In genomic region chr1:97625427-97625826, GRCm38 (mm10) we compare ENCODE assay signal across 30 mouse cellular contexts. TPM values are rescaled to one million over a fixed set of nuclear protein-coding genes. Genes with fewer than 3 reads are reported as not detected.
DNase-seq lines count a peak whose midpoint lies in the region; ATAC-seq and TF ChIP-seq lines count a peak whose summit lies in the region.
"Had no signal": no experiment of that assay in that cellular context is flagged by ENCODE, and none has a peak within 500 bp of the region (broad histone marks: within the 10 kb centered on the region; RNA-seq: fewer than 3 reads in every experiment).

No protein-coding gene starts in this region.

- no peak overlapping the region for H3K4me3 ChIP-seq in left cerebral cortex, adult 2 months
- H3K4me3 ChIP-seq in kidney, embryonic 15.5 days (replicated peaks): no peak overlapping the region
- H3K4me3 ChIP-seq: embryonic facial prominence, embryonic 12.5 days; embryonic facial prominence, embryonic 15.5 days; forebrain, embryonic 12.5 days; heart, adult 2 months; heart, embryonic 10.5 days; heart, embryonic 13.5 days had no signal

- DNase-seq in frontal cortex, adult 2 months (ENCODE audit: extremely low spot score in 1 of 2, low spot score in 1 of 2): no peak
- no peak for DNase-seq in left cerebral cortex, adult 2 months (ENCODE audit: extremely low spot score in 1 of 2, low spot score in 2 of 2)
- DNase-seq in left cerebral cortex, adult 18-20 months (ENCODE audit: low spot score in 2 of 2): no peak
- no peak for DNase-seq in T-cell, adult 2 months (ENCODE audit: low spot score)
- DNase-seq: adrenal gland, postnatal 10 days; adrenal gland, postnatal 36 days; B cell, adult 2 months; cerebellum, adult 11 months; cerebellum, adult 2 months; cerebellum, adult 9-11 months; cerebellum, postnatal 25 days; gastrocnemius, postnatal 25 days; heart, adult 2 months; heart, postnatal 14 days had no signal

- no peak for TF ChIP-seq CTCF in left cerebral cortex, adult 2 months (IDR thresholded peaks at IDR 0.05)

- H3K27ac ChIP-seq in left cerebral cortex, adult 2 months: peak overlapping the region; percentile 60
- H3K27ac ChIP-seq in kidney, embryonic 15.5 days: no peak overlapping the region
- H3K27ac ChIP-seq: embryonic facial prominence, embryonic 12.5 days; embryonic facial prominence, embryonic 15.5 days; forebrain, embryonic 12.5 days; heart, adult 2 months; heart, embryonic 10.5 days; heart, embryonic 13.5 days; hindbrain, embryonic 14.5 days; hindbrain, postnatal 0 days had no signal

- no peaks in the 10 kb centered on the region for H3K4me1 ChIP-seq in kidney, embryonic 15.5 days
- H3K4me1 ChIP-seq: embryonic facial prominence, embryonic 12.5 days; embryonic facial prominence, embryonic 15.5 days; heart, embryonic 10.5 days had no signal

- 71% methylated on average over 6 of the region's 6 CpGs for WGBS in kidney, embryonic 15.5 days

- no peak overlapping the region for H3K4me2 ChIP-seq in kidney, embryonic 15.5 days
- H3K4me2 ChIP-seq: embryonic facial prominence, embryonic 12.5 days; embryonic facial prominence, embryonic 15.5 days; forebrain, embryonic 12.5 days; heart, embryonic 13.5 days; hindbrain, embryonic 14.5 days had no signal

- peak; percentile 53 for ATAC-seq in frontal cortex, adult (ENCODE audit: low TSS enrichment)
- ATAC-seq in megakaryocyte-erythroid progenitor cell, adult 5-6 weeks (replicated peaks; ENCODE audit: low FRiP score, low TSS enrichment, poor library complexity, severe bottlenecking): peak; percentile 49
- ATAC-seq in kidney, embryonic 15.5 days (replicated peaks; ENCODE audit: low FRiP score): no peak
- ATAC-seq: activated CD4-positive, CD25-positive, alpha-beta regulatory T cell, adult 4 months; forebrain, embryonic 16.5 days; hindbrain, postnatal 0 days; inflammation-experienced regulatory T-cells, adult 6 months; intestine, embryonic 16.5 days had no signal

- no peaks in the 10 kb centered on the region for H3K36me3 ChIP-seq in kidney, embryonic 15.5 days
- H3K36me3 ChIP-seq: embryonic facial prominence, embryonic 12.5 days; embryonic facial prominence, embryonic 15.5 days; forebrain, embryonic 12.5 days; G1E; heart, embryonic 10.5 days; heart, embryonic 13.5 days had no signal

- H3K27me3 ChIP-seq in kidney, embryonic 15.5 days: no peaks in the 10 kb centered on the region
- H3K27me3 ChIP-seq: CH12.LX; embryonic facial prominence, embryonic 12.5 days; embryonic facial prominence, embryonic 15.5 days; forebrain, embryonic 12.5 days; heart, embryonic 13.5 days had no signal

- intact Hi-C loops in left cerebral cortex, adult 2 months (cut with DNase I): loop anchor here (2.0 kb wide), 2 partner anchors 25 to 35 kb away; no protein-coding TSS in a partner anchor

- H3K9me3 ChIP-seq in kidney, embryonic 15.5 days (replicated peaks): no peaks in the 10 kb centered on the region
- H3K9me3 ChIP-seq: embryonic facial prominence, embryonic 12.5 days; embryonic facial prominence, embryonic 15.5 days; forebrain, embryonic 12.5 days; heart, embryonic 10.5 days; heart, embryonic 13.5 days had no signal

- H3K9ac ChIP-seq in kidney, embryonic 15.5 days: no peak overlapping the region
- H3K9ac ChIP-seq: embryonic facial prominence, embryonic 12.5 days; embryonic facial prominence, embryonic 15.5 days; forebrain, embryonic 12.5 days; heart, embryonic 13.5 days; hindbrain, embryonic 14.5 days had no signal

RNA-seq across cellular contexts. Expression of gene D1Ertd622e, which starts 36.4 kb away (rescaled TPM):
- polyA plus RNA-seq in frontal cortex, adult 2 months (2012; rRNA removed): 54.9 and 58.6 TPM in 2 replicates
- 10 to 100 TPM; 70.4 to 84.7 TPM for total RNA-seq in left cerebral cortex, adult 2 months (2021)
- total RNA-seq in left cerebral cortex, adult 18-20 months (2021): 10 to 100 TPM; 68.4 to 81.3 TPM
- 35.9 and 45.3 TPM in 2 replicates for total RNA-seq in megakaryocyte-erythroid progenitor cell, adult 5-6 weeks (2014; fragmentation: Nextera tagmentation)
- 48.1 and 63.7 TPM in 2 replicates for total RNA-seq in megakaryocyte-erythroid progenitor cell, adult 5-6 weeks (2017)
- 23.2 and 25.7 TPM in 2 replicates for polyA plus RNA-seq in kidney, embryonic 15.5 days (2015; fragmentation: Nextera tagmentation; extraction: Ambion mirVana)
